Mouse (Mus musculus) testis, adult 2 months (tissue): ENCODE measurements around the gene Qtrt1.

Experiments
- CTCF ChIP-seq: fragments of 200-500 bp; IDR thresholded peaks from 2 replicates; pipeline ENCODE4 v1.5.1; 2012; ENCODE audit warnings: low read depth, mild to moderate bottlenecking, inconsistent platforms, low read length, moderate library complexity; ENCODE audit not compliant: control insufficient read depth, insufficient read depth, insufficient replicate concordance
- POLR2A ChIP-seq: fragments of 200-500 bp; IDR thresholded peaks from 2 replicates; pipeline ENCODE4 v1.6.1; 2012; ENCODE audit warnings: low read depth, mild to moderate bottlenecking, inconsistent platforms, low read length, moderate library complexity; ENCODE audit not compliant: control insufficient read depth

DNA sequence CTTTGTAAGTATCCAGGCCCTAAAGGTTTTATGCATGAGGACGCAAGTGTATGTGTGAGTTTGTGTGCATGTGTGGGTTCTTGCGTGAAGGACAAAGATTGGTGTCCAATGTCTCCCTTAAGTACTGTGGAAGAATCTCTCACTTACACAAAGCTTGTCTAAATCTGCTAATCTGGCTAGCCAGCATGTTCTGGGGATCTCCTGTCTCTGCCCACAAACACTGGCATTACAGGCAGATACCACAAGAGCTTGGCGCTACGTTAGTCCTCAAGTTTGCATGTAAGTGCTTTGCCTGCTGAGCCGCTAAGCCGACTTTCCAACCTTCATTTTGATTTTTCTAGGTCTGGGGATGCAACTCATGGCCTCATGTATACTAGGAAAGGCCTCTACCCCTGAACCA lies 25.9 kb downstream of the Qtrt1 start:
- no peak for TF ChIP-seq CTCF
- TF ChIP-seq POLR2A, result no peak
